Mouse (Mus musculus): ENCODE measurements at regions not wholly inside any gene's neighbourhood (a gene's known extent, or its start where the extent isn't known, plus 50 kb on each side); places are given as distances from the start of the nearest gene placed in this dataset.
A peak's percentile ranks its signal among the peaks of the same experiment; 100 is the strongest.

GRCm38 (mm10) chr5:47751907-47752306 is 231.0 kb upstream of the Slit2 start:
- Histone ChIP-seq H3K27me3 (ENCODE audit: insufficient read depth, low read length) (no peaks in the 10 kb centered on the region), H3K4me3 (ENCODE audit: low read depth, low read length) (no peak overlapping the region), H3K9ac (no peak overlapping the region), H3K27ac (ENCODE audit: low read depth, low read length) (no peak overlapping the region), H3K36me3 (ENCODE audit: insufficient read depth) (no peaks in the 10 kb centered on the region), H3K9me3 (ENCODE audit: low read length) (no peaks in the 10 kb centered on the region), H3K4me1 (ENCODE audit: insufficient read depth) (no peaks in the 10 kb centered on the region), H3K4me2 (ENCODE audit: low read depth) (no peak overlapping the region)
- 86% methylated on average over 2 of the region's 2 CpGs for WGBS
- DNase-seq (no peak), ATAC-seq (no peak)
- TF ChIP-seq CTCF (IDR thresholded peaks at IDR 0.05; ENCODE audit: low read depth) = no peak

- Histone ChIP-seq H3K4me3 (ENCODE audit: low read depth, low read length) (no peak overlapping the region), H3K36me3 (ENCODE audit: insufficient read depth) (no peaks in the 10 kb centered on the region), H3K9me3 (ENCODE audit: low read length) (no peaks in the 10 kb centered on the region), H3K4me1 (ENCODE audit: insufficient read depth) (no peaks in the 10 kb centered on the region), H3K27me3 (ENCODE audit: insufficient read depth, low read length) (no peaks in the 10 kb centered on the region), H3K27ac (ENCODE audit: low read depth, low read length) (no peak overlapping the region), H3K9ac (no peak overlapping the region), H3K4me2 (ENCODE audit: low read depth) (no peak overlapping the region)
- TF ChIP-seq CTCF (IDR thresholded peaks at IDR 0.05; ENCODE audit: low read depth) = no peak
- ATAC-seq (no peak), DNase-seq (no peak)
- 37% methylated on average over 8 of the region's 8 CpGs for WGBS
Measured at GRCm38 (mm10) chr5:47772642-47773353, 210.1 kb upstream of the Slit2 start.

GRCm38 (mm10) chr5:47773354-47773743 is 209.6 kb upstream of the Slit2 start:
- DNase-seq = no peak
- Histone ChIP-seq H3K4me1 (ENCODE audit: insufficient read depth) (no peaks in the 10 kb centered on the region), H3K4me3 (ENCODE audit: low read depth, low read length) (no peak overlapping the region), H3K36me3 (ENCODE audit: insufficient read depth) (no peaks in the 10 kb centered on the region), H3K27me3 (ENCODE audit: insufficient read depth, low read length) (no peaks in the 10 kb centered on the region), H3K9ac (no peak overlapping the region), H3K4me2 (ENCODE audit: low read depth) (no peak overlapping the region), H3K9me3 (ENCODE audit: low read length) (no peaks in the 10 kb centered on the region), H3K27ac (ENCODE audit: low read depth, low read length) (no peak overlapping the region)
- no peak for ATAC-seq
- WGBS = 51% methylated on average over 3 of the region's 3 CpGs
- TF ChIP-seq CTCF (IDR thresholded peaks at IDR 0.05; ENCODE audit: low read depth) = no peak

- ATAC-seq = no peak
- H3K36me3 ChIP-seq (ENCODE audit: insufficient read depth) = no peaks in the 10 kb centered on the region
- no peak overlapping the region for H3K9ac ChIP-seq
- no peak overlapping the region for H3K4me2 ChIP-seq (ENCODE audit: low read depth)
- TF ChIP-seq CTCF (IDR thresholded peaks at IDR 0.05; ENCODE audit: low read depth) = no peak
- no peak overlapping the region for H3K27ac ChIP-seq (ENCODE audit: low read depth, low read length)
- no peaks in the 10 kb centered on the region for H3K4me1 ChIP-seq (ENCODE audit: insufficient read depth)
- H3K4me3 ChIP-seq (ENCODE audit: low read depth, low read length) = no peak overlapping the region
- 84% methylated on average over 2 of the region's 2 CpGs for WGBS
- no peak for DNase-seq
- H3K27me3 ChIP-seq (ENCODE audit: insufficient read depth, low read length) = no peaks in the 10 kb centered on the region
- no peaks in the 10 kb centered on the region for H3K9me3 ChIP-seq (ENCODE audit: low read length)
Measured at GRCm38 (mm10) chr5:47780861-47781260, 202.1 kb upstream of the Slit2 start.

- ATAC-seq (no peak), DNase-seq (no peak)
- Histone ChIP-seq H3K4me1 (ENCODE audit: insufficient read depth) (no peaks in the 10 kb centered on the region), H3K27ac (ENCODE audit: low read depth, low read length) (no peak overlapping the region), H3K36me3 (ENCODE audit: insufficient read depth) (no peaks in the 10 kb centered on the region), H3K9me3 (ENCODE audit: low read length) (no peaks in the 10 kb centered on the region), H3K4me2 (ENCODE audit: low read depth) (no peak overlapping the region), H3K4me3 (ENCODE audit: low read depth, low read length) (no peak overlapping the region), H3K27me3 (ENCODE audit: insufficient read depth, low read length) (no peaks in the 10 kb centered on the region), H3K9ac (no peak overlapping the region)
- 80% methylated on average over 5 of the region's 5 CpGs for WGBS
- no peak for TF ChIP-seq CTCF (IDR thresholded peaks at IDR 0.05; ENCODE audit: low read depth)
Measured at GRCm38 (mm10) chr5:47781608-47782007, 201.3 kb upstream of the Slit2 start.

GRCm38 (mm10) chr5:47794639-47795272 is 188.2 kb upstream of the Slit2 start:
- H3K9me3 ChIP-seq (ENCODE audit: low read length) = no peaks in the 10 kb centered on the region
- TF ChIP-seq CTCF (IDR thresholded peaks at IDR 0.05; ENCODE audit: low read depth) = no peak
- DNase-seq = peak; percentile 68
- H3K9ac ChIP-seq = no peak overlapping the region
- ATAC-seq = peak; percentile 90
- no peak overlapping the region for H3K27ac ChIP-seq (ENCODE audit: low read depth, low read length)
- H3K4me1 ChIP-seq (ENCODE audit: insufficient read depth) = no peaks in the 10 kb centered on the region
- no peak overlapping the region for H3K4me2 ChIP-seq (ENCODE audit: low read depth)
- no peak overlapping the region for H3K4me3 ChIP-seq (ENCODE audit: low read depth, low read length)
- 67% methylated on average over 6 of the region's 6 CpGs for WGBS
- H3K27me3 ChIP-seq (ENCODE audit: insufficient read depth, low read length) = no peaks in the 10 kb centered on the region
- H3K36me3 ChIP-seq (ENCODE audit: insufficient read depth) = no peaks in the 10 kb centered on the region

GRCm38 (mm10) chr5:47795273-47795672 is 187.7 kb upstream of the Slit2 start:
- Histone ChIP-seq H3K4me2 (ENCODE audit: low read depth) (no peak overlapping the region), H3K9me3 (ENCODE audit: low read length) (no peaks in the 10 kb centered on the region), H3K36me3 (ENCODE audit: insufficient read depth) (no peaks in the 10 kb centered on the region), H3K27ac (ENCODE audit: low read depth, low read length) (no peak overlapping the region), H3K27me3 (ENCODE audit: insufficient read depth, low read length) (no peaks in the 10 kb centered on the region), H3K4me3 (ENCODE audit: low read depth, low read length) (no peak overlapping the region), H3K9ac (no peak overlapping the region), H3K4me1 (ENCODE audit: insufficient read depth) (no peaks in the 10 kb centered on the region)
- whole genome bisulfite sequencing = 73% methylated on average over 3 of the region's 3 CpGs
- no peak for TF ChIP-seq CTCF (IDR thresholded peaks at IDR 0.05; ENCODE audit: low read depth)
- peak; percentile 20 for DNase-seq
- ATAC-seq = peak; percentile 61
